ENCODE assay signal across 18 mouse cellular contexts in genomic region chr16:62459949-62460551, GRCm38 (mm10).
DNase-seq lines count a peak whose midpoint lies in the region; ATAC-seq and TF ChIP-seq lines count a peak whose summit lies in the region.
"Had no signal": no experiment of that assay in that cellular context is flagged by ENCODE, and none has a peak within 500 bp of the region (broad histone marks: within the 10 kb centered on the region; RNA-seq: fewer than 3 reads in every experiment).

No protein-coding gene starts in this region.

- TF ChIP-seq CTCF in midbrain, postnatal 0 days (IDR thresholded peaks at IDR 0.05) = no peak
- TF ChIP-seq CTCF in forebrain, postnatal 0 days (IDR thresholded peaks at IDR 0.05; ENCODE audit: low read depth) = no peak

- no peak overlapping the region for H3K27ac ChIP-seq in forebrain, embryonic 15.5 days (replicated peaks)
- no peak overlapping the region for H3K27ac ChIP-seq in forebrain, embryonic 12.5 days
- no peak overlapping the region for H3K27ac ChIP-seq in midbrain, embryonic 16.5 days (ENCODE audit: low read length)
- no peak overlapping the region for H3K27ac ChIP-seq in midbrain, postnatal 0 days (ENCODE audit: low read depth, low read length)
- H3K27ac ChIP-seq in forebrain, postnatal 0 days (ENCODE audit: low read depth, low read length) = no peak overlapping the region
- H3K27ac ChIP-seq: heart, embryonic 13.5 days; hindbrain, embryonic 15.5 days had no signal

- H3K36me3 ChIP-seq in forebrain, embryonic 15.5 days = no peaks in the 10 kb centered on the region
- no peaks in the 10 kb centered on the region for H3K36me3 ChIP-seq in forebrain, embryonic 12.5 days (replicated peaks)
- H3K36me3 ChIP-seq in midbrain, embryonic 16.5 days (ENCODE audit: control insufficient read depth, insufficient read depth, low read length) = no peaks in the 10 kb centered on the region
- H3K36me3 ChIP-seq in midbrain, postnatal 0 days (ENCODE audit: insufficient read depth, low read length) = no peaks in the 10 kb centered on the region
- H3K36me3 ChIP-seq in forebrain, postnatal 0 days (ENCODE audit: insufficient read depth) = no peaks in the 10 kb centered on the region
- H3K36me3 ChIP-seq: heart, embryonic 13.5 days; hindbrain, embryonic 15.5 days had no signal

- 6% methylated on average over 4 of the region's 4 CpGs for WGBS in forebrain, embryonic 15.5 days
- 29% methylated on average over 4 of the region's 4 CpGs for WGBS in forebrain, embryonic 12.5 days
- 35% methylated on average over 4 of the region's 4 CpGs for WGBS in midbrain, embryonic 16.5 days
- 30% methylated on average over 4 of the region's 4 CpGs for WGBS in midbrain, postnatal 0 days
- WGBS in forebrain, postnatal 0 days = 12% methylated on average over 4 of the region's 4 CpGs

- peak; percentile 6 to 45 for DNase-seq in cerebellum, postnatal 14 days
- DNase-seq in cerebellum, adult 11-12 months = no peak
- no peak for DNase-seq in midbrain, postnatal 0 days (ENCODE audit: low spot score)
- peak; percentile 46 for DNase-seq in forebrain, postnatal 0 days
- no peak for DNase-seq in thymus, postnatal 10 days (ENCODE audit: low spot score in 2 of 2)
- DNase-seq: adrenal gland, adult 2 months; adrenal gland, postnatal 25 days; cerebellum, adult 8-10 months; gastrocnemius, postnatal 36 days; heart, adult 11 months; heart, postnatal 36 days; kidney, adult 11 months had no signal

- H3K4me3 ChIP-seq in forebrain, embryonic 15.5 days = no peak overlapping the region
- no peak overlapping the region for H3K4me3 ChIP-seq in forebrain, embryonic 12.5 days (replicated peaks)
- no peak overlapping the region for H3K4me3 ChIP-seq in midbrain, embryonic 16.5 days (ENCODE audit: low read depth, low read length)
- no peak overlapping the region for H3K4me3 ChIP-seq in midbrain, postnatal 0 days (ENCODE audit: low read depth, low read length)
- H3K4me3 ChIP-seq in forebrain, postnatal 0 days (ENCODE audit: low read depth, low read length) = no peak overlapping the region
- H3K4me3 ChIP-seq: heart, embryonic 13.5 days; hindbrain, embryonic 15.5 days had no signal

- H3K9me3 ChIP-seq in forebrain, embryonic 15.5 days = no peaks in the 10 kb centered on the region
- H3K9me3 ChIP-seq in forebrain, embryonic 12.5 days = no peaks in the 10 kb centered on the region
- H3K9me3 ChIP-seq in midbrain, embryonic 16.5 days (replicated peaks; ENCODE audit: control insufficient read depth, low read length, poor library complexity, severe bottlenecking) = no peaks in the 10 kb centered on the region
- no peaks in the 10 kb centered on the region for H3K9me3 ChIP-seq in midbrain, postnatal 0 days (ENCODE audit: low read length)
- H3K9me3 ChIP-seq in forebrain, postnatal 0 days (ENCODE audit: low read length) = no peaks in the 10 kb centered on the region
- H3K9me3 ChIP-seq: heart, embryonic 13.5 days; hindbrain, embryonic 15.5 days had no signal

- H3K27me3 ChIP-seq in forebrain, embryonic 15.5 days = no peaks in the 10 kb centered on the region
- no peaks in the 10 kb centered on the region for H3K27me3 ChIP-seq in forebrain, embryonic 12.5 days
- no peaks in the 10 kb centered on the region for H3K27me3 ChIP-seq in midbrain, embryonic 16.5 days (ENCODE audit: control insufficient read depth, insufficient read depth, low read depth, low read length)
- H3K27me3 ChIP-seq in midbrain, postnatal 0 days (ENCODE audit: insufficient read depth, low read length) = no peaks in the 10 kb centered on the region
- H3K27me3 ChIP-seq in forebrain, postnatal 0 days (ENCODE audit: insufficient read depth, low read length) = no peaks in the 10 kb centered on the region
- H3K27me3 ChIP-seq: heart, embryonic 13.5 days; hindbrain, embryonic 15.5 days had no signal

- H3K4me2 ChIP-seq in forebrain, embryonic 15.5 days (replicated peaks) = no peak overlapping the region
- H3K4me2 ChIP-seq in forebrain, embryonic 12.5 days = no peak overlapping the region
- no peak overlapping the region for H3K4me2 ChIP-seq in midbrain, embryonic 16.5 days (ENCODE audit: low read length)
- no peak overlapping the region for H3K4me2 ChIP-seq in midbrain, postnatal 0 days (ENCODE audit: low read depth, low read length, poor library complexity, severe bottlenecking)
- no peak overlapping the region for H3K4me2 ChIP-seq in forebrain, postnatal 0 days (ENCODE audit: low read depth)
- H3K4me2 ChIP-seq: heart, embryonic 13.5 days; hindbrain, embryonic 15.5 days had no signal

- peak; percentile 87 for ATAC-seq in forebrain, embryonic 15.5 days (replicated peaks)
- no peak for ATAC-seq in forebrain, embryonic 12.5 days (ENCODE audit: low FRiP score)
- ATAC-seq in midbrain, embryonic 16.5 days = peak; percentile 79
- ATAC-seq in midbrain, postnatal 0 days (ENCODE audit: low FRiP score) = no peak
- peak; percentile 29; the same call in 1 of the 2 replicates for ATAC-seq in forebrain, postnatal 0 days
- ATAC-seq: Patski had no signal

- H3K4me1 ChIP-seq in forebrain, embryonic 15.5 days = peaks cover 13% of the 10 kb centered on the region
- no peaks in the 10 kb centered on the region for H3K4me1 ChIP-seq in forebrain, embryonic 12.5 days
- 0 out of 2 replicates have a peak, but pooled peaks cover 3% of the 10 kb centered on the region for H3K4me1 ChIP-seq in midbrain, embryonic 16.5 days (ENCODE audit: control insufficient read depth, insufficient read depth, low read length)
- H3K4me1 ChIP-seq in midbrain, postnatal 0 days (ENCODE audit: insufficient read depth, low read length) = 0 out of 2 replicates have a peak, but pooled peaks cover 2% of the 10 kb centered on the region
- H3K4me1 ChIP-seq in forebrain, postnatal 0 days (ENCODE audit: insufficient read depth) = no peaks in the 10 kb centered on the region
- H3K4me1 ChIP-seq: heart, embryonic 13.5 days had no signal

- H3K9ac ChIP-seq in forebrain, embryonic 15.5 days (replicated peaks) = no peak overlapping the region
- no peak overlapping the region for H3K9ac ChIP-seq in forebrain, embryonic 12.5 days
- H3K9ac ChIP-seq in midbrain, embryonic 16.5 days (ENCODE audit: low read depth, low read length) = no peak overlapping the region
- H3K9ac ChIP-seq in midbrain, postnatal 0 days (replicated peaks; ENCODE audit: low read length, poor library complexity, severe bottlenecking) = no peak overlapping the region
- no peak overlapping the region for H3K9ac ChIP-seq in forebrain, postnatal 0 days
- H3K9ac ChIP-seq: heart, embryonic 13.5 days; hindbrain, embryonic 15.5 days had no signal

Comparison
In these comparisons a context has a peak if more than half of its experiments do, and no peak if none do; other contexts are left out.
1. DNase-seq: peak in cerebellum, postnatal 14 days (2 of 2) and forebrain, postnatal 0 days (single experiment); none in cerebellum, adult 11-12 months (single experiment), midbrain, postnatal 0 days (single experiment) and thymus, postnatal 10 days (0 of 2).
2. ATAC-seq: peak in forebrain, embryonic 15.5 days (single experiment), midbrain, embryonic 16.5 days (single experiment) and forebrain, postnatal 0 days (single experiment); none in forebrain, embryonic 12.5 days (single experiment) and midbrain, postnatal 0 days (single experiment).